In genomic region chr2:4389330-4389729, GRCm38 (mm10) we compare ENCODE assay signal across 12 mouse cellular contexts.
A peak's percentile ranks its signal among the peaks of the same experiment; 100 is the strongest.
DNase-seq lines count a peak whose midpoint lies in the region; ATAC-seq and TF ChIP-seq lines count a peak whose summit lies in the region.
"Had no signal": no experiment of that assay in that cellular context is flagged by ENCODE, and none has a peak within 500 bp of the region (broad histone marks: within the 10 kb centered on the region; RNA-seq: fewer than 3 reads in every experiment).

No protein-coding gene starts in this region.

- ATAC-seq in kidney, embryonic 15.5 days (replicated peaks; ENCODE audit: low FRiP score) = no peak
- ATAC-seq in heart, embryonic 15.5 days (replicated peaks; ENCODE audit: insufficient number of reproducible peaks, insufficient read depth, low FRiP score, low read depth) = no peak; the same call in 1 of the 2 replicates
- ATAC-seq in liver, embryonic 15.5 days (ENCODE audit: insufficient read depth) = no peak

- no peak overlapping the region for H3K9ac ChIP-seq in kidney, embryonic 15.5 days
- peak overlapping the region; percentile 40; the same call in 1 of the 2 replicates for H3K9ac ChIP-seq in heart, embryonic 15.5 days
- H3K9ac ChIP-seq in liver, embryonic 15.5 days = no peak overlapping the region

- no peaks in the 10 kb centered on the region for H3K27me3 ChIP-seq in kidney, embryonic 15.5 days
- no peaks in the 10 kb centered on the region for H3K27me3 ChIP-seq in heart, embryonic 15.5 days
- H3K27me3 ChIP-seq in liver, embryonic 15.5 days = no peaks in the 10 kb centered on the region

- TF ChIP-seq CTCF in bone marrow, adult 2 months (IDR thresholded peaks at IDR 0.05; ENCODE audit: control insufficient read depth, insufficient read depth, low read length) = no peak

- H3K4me2 ChIP-seq in kidney, embryonic 15.5 days = 0 out of 2 replicates have a peak overlapping the region, but pooled peaks have one; percentile 4
- peak overlapping the region; percentile 62 for H3K4me2 ChIP-seq in heart, embryonic 15.5 days
- H3K4me2 ChIP-seq in liver, embryonic 15.5 days = peak overlapping the region; percentile 36

- H3K4me1 ChIP-seq in kidney, embryonic 15.5 days = peaks cover 23% of the 10 kb centered on the region
- no peaks in the 10 kb centered on the region for H3K4me1 ChIP-seq in bone marrow, adult 2 months (ENCODE audit: control insufficient read depth, insufficient read depth, low read length)
- peaks cover 7% of the 10 kb centered on the region for H3K4me1 ChIP-seq in heart, embryonic 15.5 days (replicated peaks)
- H3K4me1 ChIP-seq in liver, embryonic 15.5 days (replicated peaks) = no peaks in the 10 kb centered on the region

- WGBS in kidney, embryonic 15.5 days = 52% methylated on average over 6 of the region's 6 CpGs
- WGBS in bone marrow, adult 2 months = 15% methylated on average over 6 of the region's 6 CpGs
- WGBS in heart, embryonic 15.5 days = 27% methylated on average over 6 of the region's 6 CpGs
- 21% methylated on average over 6 of the region's 6 CpGs for WGBS in liver, embryonic 15.5 days (ENCODE audit: insufficient replicate concordance)

- H3K4me3 ChIP-seq in kidney, embryonic 15.5 days (replicated peaks) = no peak overlapping the region
- peak overlapping the region; percentile 15 for H3K4me3 ChIP-seq in bone marrow, adult 2 months (replicated peaks; ENCODE audit: control insufficient read depth, low read depth, low read length)
- peak overlapping the region; percentile 37 for H3K4me3 ChIP-seq in heart, embryonic 15.5 days
- no peak overlapping the region for H3K4me3 ChIP-seq in liver, embryonic 15.5 days (replicated peaks)

- TF ChIP-seq POLR2A in bone marrow, adult 2 months (IDR thresholded peaks at IDR 0.05; ENCODE audit: borderline replicate concordance, control insufficient read depth, low read depth, low read length) = no peak

- H3K27ac ChIP-seq in kidney, embryonic 15.5 days = no peak overlapping the region
- no peak overlapping the region for H3K27ac ChIP-seq in bone marrow, adult 2 months (ENCODE audit: control insufficient read depth, insufficient read depth, low read depth, low read length, poor library complexity)
- H3K27ac ChIP-seq in heart, embryonic 15.5 days = no peak overlapping the region
- no peak overlapping the region for H3K27ac ChIP-seq in liver, embryonic 15.5 days (replicated peaks)

- no peak for DNase-seq in kidney, adult 9 months
- DNase-seq in frontal cortex, adult 2 months (ENCODE audit: extremely low spot score in 1 of 2, low spot score in 1 of 2) = no peak
- no peak for DNase-seq in layer of hippocampus, adult 9-10 months (ENCODE audit: low spot score)
- no peak for DNase-seq in thymus, postnatal 14 days
- DNase-seq: cerebellum, postnatal 36 days; gastrocnemius, postnatal 25 days; right cerebral cortex, postnatal 25 days had no signal

- no peaks in the 10 kb centered on the region for H3K9me3 ChIP-seq in kidney, embryonic 15.5 days (replicated peaks)
- no peaks in the 10 kb centered on the region for H3K9me3 ChIP-seq in heart, embryonic 15.5 days (replicated peaks)
- no peaks in the 10 kb centered on the region for H3K9me3 ChIP-seq in liver, embryonic 15.5 days (replicated peaks)
- H3K9me3 ChIP-seq: G1E had no signal

- no peaks in the 10 kb centered on the region for H3K36me3 ChIP-seq in kidney, embryonic 15.5 days
- no peaks in the 10 kb centered on the region for H3K36me3 ChIP-seq in heart, embryonic 15.5 days
- no peaks in the 10 kb centered on the region for H3K36me3 ChIP-seq in liver, embryonic 15.5 days (replicated peaks)
- H3K36me3 ChIP-seq: G1E had no signal

Comparison
In these comparisons a context has a peak if more than half of its experiments do, and no peak if none do; other contexts are left out.
1. H3K4me2 ChIP-seq: peak in every context shown above with its lines; median percentile 62 in heart, embryonic 15.5 days; 36 in liver, embryonic 15.5 days; 4 in kidney, embryonic 15.5 days.
2. H3K4me3 ChIP-seq: peak in bone marrow, adult 2 months (single experiment) and heart, embryonic 15.5 days (single experiment); none in kidney, embryonic 15.5 days (single experiment) and liver, embryonic 15.5 days (single experiment).